Mouse (Mus musculus): ENCODE measurements around the gene Gm10642. TPM values are rescaled to one million over a fixed set of nuclear protein-coding genes. Genes with fewer than 3 reads are reported as not detected.

Gm10642 gene
- polyA plus RNA-seq, 1 experiment, result not detected

- TF ChIP-seq CTCF (IDR thresholded peaks at IDR 0.05; ENCODE audit: low read depth, low read length) (no peak), EP300 (IDR thresholded peaks at IDR 0.05; ENCODE audit: insufficient read depth, low read depth, low read length) (no peak)
- no peaks in the 10 kb centered on the region for H3K4me1 ChIP-seq (ENCODE audit: control insufficient read depth, insufficient read depth, low read length)
Measured at GRCm38 (mm10) chr9:70650994-70651393, 5.1 kb upstream of the Gm10642 start.

GRCm38 (mm10) chr9:70652221-70652620 is 3.8 kb upstream of the Gm10642 start:
- no peaks in the 10 kb centered on the region for H3K27me3 ChIP-seq (ENCODE audit: control insufficient read depth, insufficient read depth, low read length, poor library complexity, severe bottlenecking)
- H3K27ac ChIP-seq (ENCODE audit: insufficient read depth, low read length), result no peak overlapping the region
- H3K36me3 ChIP-seq (ENCODE audit: control insufficient read depth, insufficient read depth, low read length, poor library complexity, severe bottlenecking), result no peaks in the 10 kb centered on the region
- H3K9ac ChIP-seq (ENCODE audit: low read depth, poor library complexity, severe bottlenecking), result no peak overlapping the region
- TF ChIP-seq CTCF (IDR thresholded peaks at IDR 0.05; ENCODE audit: low read depth, low read length), result no peak
- no peak for TF ChIP-seq EP300 (IDR thresholded peaks at IDR 0.05; ENCODE audit: insufficient read depth, low read depth, low read length)
- H3K9me3 ChIP-seq (replicated peaks; ENCODE audit: control insufficient read depth, insufficient read depth, low read length, poor library complexity, severe bottlenecking), result no peaks in the 10 kb centered on the region
- H3K4me1 ChIP-seq (ENCODE audit: control insufficient read depth, insufficient read depth, low read length), result no peaks in the 10 kb centered on the region
- H3K4me3 ChIP-seq (ENCODE audit: low read depth, low read length), result no peak overlapping the region

More at GRCm38 (mm10) chr9:70650994-70651393, 5.1 kb upstream of the Gm10642 start:
- no peak overlapping the region for H3K27ac ChIP-seq (ENCODE audit: insufficient read depth, low read length)
- no peaks in the 10 kb centered on the region for H3K27me3 ChIP-seq (ENCODE audit: control insufficient read depth, insufficient read depth, low read length, poor library complexity, severe bottlenecking)
- no peak overlapping the region for H3K4me3 ChIP-seq (ENCODE audit: low read depth, low read length)
- no peak overlapping the region for H3K9ac ChIP-seq (ENCODE audit: low read depth, poor library complexity, severe bottlenecking)
- no peaks in the 10 kb centered on the region for H3K9me3 ChIP-seq (replicated peaks; ENCODE audit: control insufficient read depth, insufficient read depth, low read length, poor library complexity, severe bottlenecking)
- H3K36me3 ChIP-seq (ENCODE audit: control insufficient read depth, insufficient read depth, low read length, poor library complexity, severe bottlenecking), result no peaks in the 10 kb centered on the region

DNA sequence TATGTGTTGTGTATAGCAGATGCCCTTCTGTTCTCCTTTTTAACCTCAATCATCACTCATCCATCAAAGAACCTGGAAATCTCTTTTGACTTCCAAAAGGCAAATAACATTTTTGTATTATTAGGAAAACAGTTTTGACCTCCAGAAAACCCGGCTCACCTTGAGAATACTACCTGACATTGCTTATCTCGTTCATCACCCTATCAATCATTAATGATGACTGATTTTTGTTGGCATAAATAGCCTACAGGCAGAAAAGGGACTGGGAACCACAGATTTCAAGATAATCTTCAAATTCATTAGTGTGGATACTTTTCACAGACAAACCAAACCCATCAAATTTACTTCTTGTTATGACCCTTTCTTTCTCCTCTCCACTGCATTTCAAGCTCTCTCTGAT is 2.2 kb upstream of the Gm10642 start:
- Histone ChIP-seq H3K36me3 (ENCODE audit: control insufficient read depth, insufficient read depth, low read length, poor library complexity, severe bottlenecking) (no peaks in the 10 kb centered on the region), H3K4me3 (ENCODE audit: low read depth, low read length) (no peak overlapping the region), H3K9me3 (replicated peaks; ENCODE audit: control insufficient read depth, insufficient read depth, low read length, poor library complexity, severe bottlenecking) (no peaks in the 10 kb centered on the region), H3K27ac (ENCODE audit: insufficient read depth, low read length) (no peak overlapping the region), H3K27me3 (ENCODE audit: control insufficient read depth, insufficient read depth, low read length, poor library complexity, severe bottlenecking) (no peaks in the 10 kb centered on the region), H3K9ac (ENCODE audit: low read depth, poor library complexity, severe bottlenecking) (no peak overlapping the region), H3K4me1 (ENCODE audit: control insufficient read depth, insufficient read depth, low read length) (no peaks in the 10 kb centered on the region)
- no peak for TF ChIP-seq CTCF (IDR thresholded peaks at IDR 0.05; ENCODE audit: low read depth, low read length)
- TF ChIP-seq EP300 (IDR thresholded peaks at IDR 0.05; ENCODE audit: insufficient read depth, low read depth, low read length), result no peak
- TF ChIP-seq POLR2A (IDR thresholded peaks at IDR 0.05; ENCODE audit: insufficient read depth, low read length), result no peak

GRCm38 (mm10) chr9:70654496-70654895 is 1.6 kb upstream of the Gm10642 start:
- Histone ChIP-seq H3K4me1 (ENCODE audit: control insufficient read depth, insufficient read depth, low read length) (no peaks in the 10 kb centered on the region), H3K9ac (ENCODE audit: low read depth, poor library complexity, severe bottlenecking) (no peak overlapping the region), H3K36me3 (ENCODE audit: control insufficient read depth, insufficient read depth, low read length, poor library complexity, severe bottlenecking) (no peaks in the 10 kb centered on the region), H3K27me3 (ENCODE audit: control insufficient read depth, insufficient read depth, low read length, poor library complexity, severe bottlenecking) (no peaks in the 10 kb centered on the region), H3K27ac (ENCODE audit: insufficient read depth, low read length) (no peak overlapping the region), H3K4me3 (ENCODE audit: low read depth, low read length) (no peak overlapping the region), H3K9me3 (replicated peaks; ENCODE audit: control insufficient read depth, insufficient read depth, low read length, poor library complexity, severe bottlenecking) (no peaks in the 10 kb centered on the region)
- no peak for TF ChIP-seq CTCF (IDR thresholded peaks at IDR 0.05; ENCODE audit: low read depth, low read length)

- TF ChIP-seq EP300 (IDR thresholded peaks at IDR 0.05; ENCODE audit: insufficient read depth, low read depth, low read length) (no peak), POLR2A (IDR thresholded peaks at IDR 0.05; ENCODE audit: insufficient read depth, low read length) (no peak), CTCF (IDR thresholded peaks at IDR 0.05; ENCODE audit: low read depth, low read length) (no peak)
- Histone ChIP-seq H3K9me3 (replicated peaks; ENCODE audit: control insufficient read depth, insufficient read depth, low read length, poor library complexity, severe bottlenecking) (no peaks in the 10 kb centered on the region), H3K27ac (ENCODE audit: insufficient read depth, low read length) (no peak overlapping the region), H3K4me3 (ENCODE audit: low read depth, low read length) (no peak overlapping the region; the same call in 1 of the 2 replicates), H3K9ac (ENCODE audit: low read depth, poor library complexity, severe bottlenecking) (peak overlapping the region; percentile 62; the same call in 1 of the 2 replicates), H3K36me3 (ENCODE audit: control insufficient read depth, insufficient read depth, low read length, poor library complexity, severe bottlenecking) (no peaks in the 10 kb centered on the region), H3K4me1 (ENCODE audit: control insufficient read depth, insufficient read depth, low read length) (no peaks in the 10 kb centered on the region), H3K27me3 (ENCODE audit: control insufficient read depth, insufficient read depth, low read length, poor library complexity, severe bottlenecking) (no peaks in the 10 kb centered on the region)
Measured at GRCm38 (mm10) chr9:70655764-70656129, 304 bp upstream of the Gm10642 start.

DNA sequence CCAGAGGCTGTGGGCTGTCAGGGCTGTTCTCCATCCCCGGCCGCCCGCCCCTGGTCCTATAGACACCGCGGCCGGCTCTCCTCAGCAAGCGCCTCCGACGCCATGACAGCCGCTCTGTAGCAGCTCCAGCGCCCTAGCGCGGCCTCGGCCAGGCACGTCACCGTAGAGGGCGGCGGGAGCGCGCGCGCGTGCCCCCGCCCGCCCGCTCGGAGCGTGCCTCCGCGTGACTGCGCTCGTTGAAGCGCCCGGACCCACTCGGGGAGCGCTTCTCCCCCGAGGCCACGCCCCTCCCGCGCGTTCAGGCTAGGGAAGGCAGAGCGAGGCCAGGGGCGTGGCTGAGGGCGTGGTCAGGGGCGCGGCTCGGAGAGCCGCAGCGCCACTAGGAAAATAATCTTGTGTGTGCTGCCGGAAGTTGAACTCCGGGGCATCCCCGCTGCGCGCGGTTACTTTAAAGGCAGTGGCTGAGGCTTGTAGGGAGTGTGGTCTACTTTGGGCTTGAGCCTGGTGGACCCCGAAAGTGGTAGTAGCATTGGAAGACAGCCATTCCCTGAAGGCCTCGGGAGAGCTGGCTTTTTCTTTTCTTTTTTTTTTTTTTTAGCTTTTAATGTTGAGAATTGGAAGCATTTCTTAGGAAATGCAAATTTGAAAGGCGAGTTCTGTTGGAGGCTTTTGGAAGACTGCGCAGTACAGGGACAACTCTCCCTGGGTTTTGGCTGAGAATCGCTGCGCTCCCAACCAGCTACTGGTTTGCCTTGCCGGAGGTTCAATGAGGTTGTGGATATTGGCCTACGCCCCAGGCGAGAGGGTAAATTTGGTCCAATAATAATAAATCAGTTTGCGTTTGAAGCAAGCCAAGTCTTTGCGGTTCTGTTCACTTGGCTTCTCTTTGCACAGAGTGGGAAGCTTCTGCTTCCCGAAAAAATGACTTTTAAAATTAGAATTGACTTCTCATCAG is 1.2 kb downstream of the Gm10642 start, which contains the start of gene Mindy2:
Mindy2 (minus strand) TSS at position 162 of the 955 bp plus-strand sequence.
- Histone ChIP-seq H3K4me1 (ENCODE audit: control insufficient read depth, insufficient read depth, low read length) (no peaks in the 10 kb centered on the region), H3K4me3 (ENCODE audit: low read depth, low read length) (peak within 1 kb of the TSS; percentile 87), H3K36me3 (ENCODE audit: control insufficient read depth, insufficient read depth, low read length, poor library complexity, severe bottlenecking) (no peaks in the 10 kb centered on the region), H3K9ac (ENCODE audit: low read depth, poor library complexity, severe bottlenecking) (peak within 1 kb of the TSS; percentile 62), H3K27ac (ENCODE audit: insufficient read depth, low read length) (no peak within 1 kb of the TSS), H3K9me3 (replicated peaks; ENCODE audit: control insufficient read depth, insufficient read depth, low read length, poor library complexity, severe bottlenecking) (no peaks in the 10 kb centered on the region), H3K27me3 (ENCODE audit: control insufficient read depth, insufficient read depth, low read length, poor library complexity, severe bottlenecking) (no peaks in the 10 kb centered on the region)
- no peak for TF ChIP-seq CTCF (IDR thresholded peaks at IDR 0.05; ENCODE audit: low read depth, low read length)
- TF ChIP-seq EP300 (IDR thresholded peaks at IDR 0.05; ENCODE audit: insufficient read depth, low read depth, low read length), result no peak
- no peak for TF ChIP-seq POLR2A (IDR thresholded peaks at IDR 0.05; ENCODE audit: insufficient read depth, low read length)

All from ES-Bruce4 (cell line).